Mouse (Mus musculus): Measurements from ENCODE around the gene Pclaf. TPM values are rescaled to one million over a fixed set of nuclear protein-coding genes. Genes with fewer than 3 reads are reported as not detected.

Pclaf gene
- polyA plus RNA-seq, 2 experiments: 109 to 115 TPM

GRCm38 (mm10) chr9:65884564-65885315 lies 5.3 kb upstream of the Pclaf start:
- under 1% methylated on average over 37 of the region's 37 CpGs for WGBS
- peak overlapping the region; percentile 73 for H3K27ac ChIP-seq (replicated peaks; ENCODE audit: low read depth, low read length)
- ATAC-seq (ENCODE audit: low FRiP score, low read depth): peak; percentile 96
- peaks cover 3% of the 10 kb centered on the region; the same call in 1 of the 2 replicates for H3K36me3 ChIP-seq (ENCODE audit: control insufficient read depth, insufficient read depth, low read length)
- no peaks in the 10 kb centered on the region for H3K9me3 ChIP-seq (ENCODE audit: control insufficient read depth, low read length)
- no peaks in the 10 kb centered on the region for H3K27me3 ChIP-seq (ENCODE audit: control insufficient read depth, insufficient read depth, low read length)
- peak overlapping the region; percentile 72 for H3K4me3 ChIP-seq (replicated peaks; ENCODE audit: low read length)
- TF ChIP-seq POLR2A (IDR thresholded peaks at IDR 0.05; ENCODE audit: borderline replicate concordance, extremely low read depth, insufficient read depth, insufficient read length): peak; percentile 83; the same call in 1 of the 2 replicates
- peak overlapping the region; percentile 74 for H3K4me2 ChIP-seq (replicated peaks; ENCODE audit: low read depth, low read length, severe bottlenecking)
- peak; percentile 92 for DNase-seq (ENCODE audit: low spot score)
- H3K9ac ChIP-seq (ENCODE audit: low read depth, low read length, severe bottlenecking): peak overlapping the region; percentile 79
- H3K4me1 ChIP-seq (ENCODE audit: control insufficient read depth, insufficient read depth, low read length): peaks cover 4% of the 10 kb centered on the region

GRCm38 (mm10) chr9:65891126-65891525 lies 1.1 kb downstream of the Pclaf start:
- DNase-seq (ENCODE audit: low spot score) (no peak), ATAC-seq (ENCODE audit: low FRiP score, low read depth) (no peak)
- no peaks in the 10 kb centered on the region for H3K9me3 ChIP-seq (ENCODE audit: control insufficient read depth, low read length)
- H3K4me2 ChIP-seq (replicated peaks; ENCODE audit: low read depth, low read length, severe bottlenecking): peak overlapping the region; percentile 75
- peaks cover 5% of the 10 kb centered on the region; the same call in 1 of the 2 replicates for H3K4me1 ChIP-seq (ENCODE audit: control insufficient read depth, insufficient read depth, low read length)
- 2% methylated on average over 5 of the region's 5 CpGs for WGBS
- TF ChIP-seq POLR2A (IDR thresholded peaks at IDR 0.05; ENCODE audit: borderline replicate concordance, extremely low read depth, insufficient read depth, insufficient read length): no peak
- no peaks in the 10 kb centered on the region for H3K27me3 ChIP-seq (ENCODE audit: control insufficient read depth, insufficient read depth, low read length)
- peaks cover 26% of the 10 kb centered on the region for H3K36me3 ChIP-seq (ENCODE audit: control insufficient read depth, insufficient read depth, low read length)
- H3K4me3 ChIP-seq (replicated peaks; ENCODE audit: low read length): peak overlapping the region; percentile 49
- no peak overlapping the region for H3K27ac ChIP-seq (replicated peaks; ENCODE audit: low read depth, low read length)
- H3K9ac ChIP-seq (ENCODE audit: low read depth, low read length, severe bottlenecking): peak overlapping the region; percentile 62

GRCm38 (mm10) chr9:65896977-65897376 lies 6.9 kb downstream of the Pclaf start:
- DNase-seq (ENCODE audit: low spot score) (no peak), ATAC-seq (ENCODE audit: low FRiP score, low read depth) (no peak)
- no peak for TF ChIP-seq POLR2A (IDR thresholded peaks at IDR 0.05; ENCODE audit: borderline replicate concordance, extremely low read depth, insufficient read depth, insufficient read length)
- H3K4me2 ChIP-seq (replicated peaks; ENCODE audit: low read depth, low read length, severe bottlenecking): no peak overlapping the region
- H3K9ac ChIP-seq (ENCODE audit: low read depth, low read length, severe bottlenecking): no peak overlapping the region
- no peak overlapping the region for H3K4me3 ChIP-seq (replicated peaks; ENCODE audit: low read length)
- H3K36me3 ChIP-seq (ENCODE audit: control insufficient read depth, insufficient read depth, low read length): peaks cover 53% of the 10 kb centered on the region
- H3K27me3 ChIP-seq (ENCODE audit: control insufficient read depth, insufficient read depth, low read length): no peaks in the 10 kb centered on the region
- H3K27ac ChIP-seq (replicated peaks; ENCODE audit: low read depth, low read length): no peak overlapping the region
- H3K9me3 ChIP-seq (ENCODE audit: control insufficient read depth, low read length): no peaks in the 10 kb centered on the region
- 87% methylated on average over 2 of the region's 2 CpGs for WGBS
- H3K4me1 ChIP-seq (ENCODE audit: control insufficient read depth, insufficient read depth, low read length): no peaks in the 10 kb centered on the region

- H3K36me3 ChIP-seq (ENCODE audit: control insufficient read depth, insufficient read depth, low read length): peaks cover 35% of the 10 kb centered on the region
- WGBS: 93% methylated on average over 3 of the region's 3 CpGs
- no peak for ATAC-seq (ENCODE audit: low FRiP score, low read depth)
Observed at GRCm38 (mm10) chr9:65902879-65903278, 12.8 kb downstream of the Pclaf start.

GRCm38 (mm10) chr9:65903419-65903818 lies 13.4 kb downstream of the Pclaf start:
- DNase-seq (ENCODE audit: low spot score): no peak
- no peak overlapping the region for H3K27ac ChIP-seq (replicated peaks; ENCODE audit: low read depth, low read length)
- peaks cover 34% of the 10 kb centered on the region for H3K36me3 ChIP-seq (ENCODE audit: control insufficient read depth, insufficient read depth, low read length)
- no peak overlapping the region for H3K9ac ChIP-seq (ENCODE audit: low read depth, low read length, severe bottlenecking)
- H3K4me1 ChIP-seq (ENCODE audit: control insufficient read depth, insufficient read depth, low read length): peaks cover 6% of the 10 kb centered on the region; the same call in 1 of the 2 replicates
- no peak overlapping the region for H3K4me3 ChIP-seq (replicated peaks; ENCODE audit: low read length)
- no peak for TF ChIP-seq POLR2A (IDR thresholded peaks at IDR 0.05; ENCODE audit: borderline replicate concordance, extremely low read depth, insufficient read depth, insufficient read length)
- H3K4me2 ChIP-seq (replicated peaks; ENCODE audit: low read depth, low read length, severe bottlenecking): no peak overlapping the region
- H3K9me3 ChIP-seq (ENCODE audit: control insufficient read depth, low read length): no peaks in the 10 kb centered on the region
- no peaks in the 10 kb centered on the region for H3K27me3 ChIP-seq (ENCODE audit: control insufficient read depth, insufficient read depth, low read length)
- no peak for ATAC-seq (ENCODE audit: low FRiP score, low read depth)

More at GRCm38 (mm10) chr9:65902879-65903278, 12.8 kb downstream of the Pclaf start:
- no peak for DNase-seq (ENCODE audit: low spot score)
- Histone ChIP-seq H3K27ac (replicated peaks; ENCODE audit: low read depth, low read length) (no peak overlapping the region), H3K4me2 (replicated peaks; ENCODE audit: low read depth, low read length, severe bottlenecking) (no peak overlapping the region), H3K27me3 (ENCODE audit: control insufficient read depth, insufficient read depth, low read length) (no peaks in the 10 kb centered on the region), H3K9ac (ENCODE audit: low read depth, low read length, severe bottlenecking) (no peak overlapping the region), H3K4me3 (replicated peaks; ENCODE audit: low read length) (no peak overlapping the region), H3K9me3 (ENCODE audit: control insufficient read depth, low read length) (no peaks in the 10 kb centered on the region), H3K4me1 (ENCODE audit: control insufficient read depth, insufficient read depth, low read length) (peaks cover 4% of the 10 kb centered on the region; the same call in 1 of the 2 replicates)
- TF ChIP-seq POLR2A (IDR thresholded peaks at IDR 0.05; ENCODE audit: borderline replicate concordance, extremely low read depth, insufficient read depth, insufficient read length): no peak

Data from limb, embryonic 14.5 days (tissue).